ENCODE assay signal across 9 mouse cellular contexts in the genomic region with DNA sequence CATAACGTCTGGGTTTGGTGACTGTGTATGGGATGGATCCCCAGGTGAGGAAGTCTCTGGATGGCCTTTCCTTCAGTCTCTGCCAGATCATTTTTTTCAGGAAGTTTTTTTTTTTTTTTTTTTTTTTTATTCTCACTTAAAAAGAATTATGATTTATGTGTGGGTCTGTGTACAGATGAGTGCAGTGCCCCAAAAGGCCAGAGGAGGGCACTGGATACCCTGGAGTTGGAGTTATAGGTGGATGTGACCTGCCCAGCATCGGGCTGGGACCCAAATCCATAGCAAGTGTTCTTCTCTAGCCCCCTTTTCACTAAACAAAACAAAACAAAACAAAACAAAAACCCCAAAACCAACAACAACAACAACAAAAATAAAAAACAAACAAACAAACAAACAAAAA. TPM values are rescaled to one million over a fixed set of nuclear protein-coding genes. Genes with fewer than 3 reads are reported as not detected.
DNase-seq lines count a peak whose midpoint lies in the region; ATAC-seq lines count a peak whose summit lies in the region.
"Had no signal": no experiment of that assay in that cellular context is flagged by ENCODE, and none has a peak within 500 bp of the region (broad histone marks: within the 10 kb centered on the region; RNA-seq: fewer than 3 reads in every experiment).

No protein-coding gene starts in this region.

- no peak for ATAC-seq in neural tube, embryonic 15.5 days (ENCODE audit: low FRiP score)
- ATAC-seq in erythroblast, adult 5-6 weeks (replicated peaks; ENCODE audit: low FRiP score, poor library complexity, severe bottlenecking) = 0 out of 2 replicates have a peak, but pooled peaks have one; percentile 58

- DNase-seq in embryo, embryonic 10 days (ENCODE audit: low spot score) = peak; percentile 41
- no peak for DNase-seq in embryo, embryonic 9.5 days (ENCODE audit: extremely low spot score)
- peak; percentile 24 for DNase-seq in neural tube, embryonic 10.5 days (ENCODE audit: extremely low spot score, low spot score)
- peak; percentile 15 to 16 for DNase-seq in thymus, postnatal 36 days
- DNase-seq in layer of hippocampus, postnatal 14 days (ENCODE audit: low spot score in 2 of 2) = no peak
- DNase-seq in right cerebral cortex, postnatal 25 days = no peak

- H3K27me3 ChIP-seq in neural tube, embryonic 15.5 days (replicated peaks) = no peaks in the 10 kb centered on the region
- H3K27me3 ChIP-seq: liver, embryonic 15.5 days had no signal

- peaks cover 5% of the 10 kb centered on the region; the same call in 1 of the 2 replicates for H3K4me1 ChIP-seq in neural tube, embryonic 15.5 days
- H3K4me1 ChIP-seq: liver, embryonic 15.5 days had no signal

- 60% methylated on average over 2 of the region's 2 CpGs for WGBS in neural tube, embryonic 15.5 days

- no peaks in the 10 kb centered on the region for H3K36me3 ChIP-seq in neural tube, embryonic 15.5 days
- H3K36me3 ChIP-seq: liver, embryonic 15.5 days had no signal

- H3K4me3 ChIP-seq in neural tube, embryonic 15.5 days (replicated peaks) = no peak overlapping the region
- H3K4me3 ChIP-seq: liver, embryonic 15.5 days had no signal

- no peak overlapping the region for H3K27ac ChIP-seq in neural tube, embryonic 15.5 days (replicated peaks)
- H3K27ac ChIP-seq: liver, embryonic 15.5 days had no signal

- no peak overlapping the region for H3K4me2 ChIP-seq in neural tube, embryonic 15.5 days
- H3K4me2 ChIP-seq: liver, embryonic 15.5 days had no signal

- no peaks in the 10 kb centered on the region for H3K9me3 ChIP-seq in neural tube, embryonic 15.5 days (replicated peaks)
- H3K9me3 ChIP-seq: liver, embryonic 15.5 days had no signal

- no peak overlapping the region for H3K9ac ChIP-seq in neural tube, embryonic 15.5 days (replicated peaks)
- H3K9ac ChIP-seq: liver, embryonic 15.5 days had no signal

RNA-seq across cellular contexts. Expression of a gene that starts 18.7 kb away (rescaled TPM):
- 22.1 and 23.0 TPM in 2 replicates for polyA plus RNA-seq in neural tube, embryonic 15.5 days (2015; fragmentation: Nextera tagmentation; extraction: Ambion mirVana)
- 4.0 and 22.1 TPM in 2 replicates for total RNA-seq in erythroblast, adult 5-6 weeks (2015; ENCODE audit: low replicate concordance)
- 3.3 and 3.5 TPM in 2 replicates for total RNA-seq in erythroblast, adult 5-6 weeks (2017; ENCODE audit: low replicate concordance)
- 10 to 100 TPM; 20.4 to 21.4 TPM for total RNA-seq in layer of hippocampus, postnatal 14 days (2021)

RNA-seq across cellular contexts. Expression of a gene that starts 31.8 kb away (rescaled TPM):
- polyA plus RNA-seq in neural tube, embryonic 15.5 days (2015; fragmentation: Nextera tagmentation; extraction: Ambion mirVana) = 51.5 and 58.8 TPM in 2 replicates
- total RNA-seq in erythroblast, adult 5-6 weeks (2015; ENCODE audit: low replicate concordance) = 2.3 and 2.5 TPM in 2 replicates
- total RNA-seq in erythroblast, adult 5-6 weeks (2017; ENCODE audit: low replicate concordance) = 1.8 and 4.7 TPM in 2 replicates
- 10 to 100 TPM; 24.7 to 28.7 TPM for total RNA-seq in layer of hippocampus, postnatal 14 days (2021)

RNA-seq across cellular contexts. Expression of a gene that starts 39.4 kb away (rescaled TPM):
- 263 and 280 TPM in 2 replicates for polyA plus RNA-seq in neural tube, embryonic 15.5 days (2015; fragmentation: Nextera tagmentation; extraction: Ambion mirVana)
- total RNA-seq in erythroblast, adult 5-6 weeks (2015; ENCODE audit: low replicate concordance) = 53.7 and 79.2 TPM in 2 replicates
- total RNA-seq in erythroblast, adult 5-6 weeks (2017; ENCODE audit: low replicate concordance) = 25.5 and 34.4 TPM in 2 replicates
- total RNA-seq in layer of hippocampus, postnatal 14 days (2021) = 100 to 1,000 TPM; 147 to 156 TPM

RNA-seq across cellular contexts. Expression of a gene that starts 52.0 kb away (rescaled TPM):
- 14.8 and 16.0 TPM in 2 replicates for polyA plus RNA-seq in neural tube, embryonic 15.5 days (2015; fragmentation: Nextera tagmentation; extraction: Ambion mirVana)
- 3.1 and 3.5 TPM in 2 replicates for total RNA-seq in erythroblast, adult 5-6 weeks (2015; ENCODE audit: low replicate concordance)
- total RNA-seq in erythroblast, adult 5-6 weeks (2017; ENCODE audit: low replicate concordance) = 6.3 and 7.4 TPM in 2 replicates
- 10 to 100 TPM; 17.2 to 18.8 TPM for total RNA-seq in layer of hippocampus, postnatal 14 days (2021)

Comparison
In these comparisons a context has a peak if more than half of its experiments do, and no peak if none do; other contexts are left out.
1. DNase-seq: peak in embryo, embryonic 10 days (single experiment), neural tube, embryonic 10.5 days (single experiment) and thymus, postnatal 36 days (2 of 2); none in embryo, embryonic 9.5 days (single experiment), layer of hippocampus, postnatal 14 days (0 of 2) and right cerebral cortex, postnatal 25 days (single experiment).
2. RNA of a gene that starts 31.8 kb away (total RNA-seq): 24.7 to 28.7 TPM in layer of hippocampus, postnatal 14 days; 1.8 to 4.7 TPM in erythroblast, adult 5-6 weeks; every median in the first group is over 4 times any median in the second.